Mouse (Mus musculus) C2C12 (cell line): ENCODE data around the gene Grm7. TPM values are rescaled to one million over a fixed set of nuclear protein-coding genes. Genes with fewer than 3 reads are reported as not detected.

Source experiments
- H3K27me3 ChIP-seq: one replicate; pipeline ENCODE4 v1.6.1; 2011; ENCODE audit not compliant: control insufficient read depth, insufficient read depth, insufficient read length
- H3K36me3 ChIP-seq: one replicate; pipeline ENCODE4 v1.6.1; 2011; ENCODE audit not compliant: control insufficient read depth, insufficient read depth
- H3K4me3 ChIP-seq: one replicate; pipeline ENCODE4 v1.5.1; 2011; ENCODE audit warnings: mild to moderate bottlenecking, control low read depth; ENCODE audit not compliant: poor library complexity, insufficient read depth, severe bottlenecking
- H3K79me2 ChIP-seq: one replicate; pipeline ENCODE4 v1.6.1; 2011; ENCODE audit not compliant: control insufficient read depth, insufficient read depth
- H3K79me3 ChIP-seq: one replicate; pipeline ENCODE4 v1.6.1; 2011; ENCODE audit warnings: low read depth, control low read depth
- H3ac ChIP-seq: one replicate; pipeline ENCODE3; 2011; ENCODE audit warnings: low read depth; ENCODE audit not compliant: control insufficient read depth, insufficient read length
- CEBPB ChIP-seq: IDR thresholded peaks from one replicate; pipeline ENCODE4 v1.6.1; 2011; ENCODE audit warnings: low read depth, mild to moderate bottlenecking, control low read depth, moderate library complexity
- CTCF ChIP-seq: IDR thresholded peaks from one replicate; pipeline ENCODE4 v1.5.1; 2011; ENCODE audit not compliant: control insufficient read depth, insufficient read depth, insufficient read length
- FOSL1 ChIP-seq: IDR thresholded peaks from one replicate; pipeline ENCODE4 v1.8.0; 2011; ENCODE audit warnings: mild to moderate bottlenecking, low read length; ENCODE audit not compliant: poor library complexity, insufficient read depth, severe bottlenecking
- MAX ChIP-seq: IDR thresholded peaks from one replicate; pipeline ENCODE4 v1.6.1; 2011; ENCODE audit warnings: mild to moderate bottlenecking, control low read depth
- MYOD1 ChIP-seq: IDR thresholded peaks from one replicate; pipeline ENCODE4 v1.6.1; 2011; ENCODE audit warnings: low read depth; ENCODE audit not compliant: control insufficient read depth, insufficient read length
- MYOG ChIP-seq: IDR thresholded peaks from one replicate; pipeline ENCODE4 v1.6.1; 2011; ENCODE audit not compliant: control insufficient read depth, insufficient read length; ENCODE audit errors: extremely low read depth
- USF1 ChIP-seq: IDR thresholded peaks from one replicate; pipeline ENCODE4 v1.6.1; 2011; ENCODE audit warnings: low read depth, mild to moderate bottlenecking, control low read depth, moderate library complexity
- polyA plus RNA-seq: library from polyadenylated mRNA; unstranded; fragments of >200 nt; fragmentation: generic; extraction: Trizol; gene quantifications from one replicate; pipeline ENCODE4 v1.2.1, GENCODE M21; 2012; ENCODE audit warnings: missing spikeins

The Grm7 gene
- polyA plus RNA-seq, 1 experiment, result 0.78 TPM

DNA sequence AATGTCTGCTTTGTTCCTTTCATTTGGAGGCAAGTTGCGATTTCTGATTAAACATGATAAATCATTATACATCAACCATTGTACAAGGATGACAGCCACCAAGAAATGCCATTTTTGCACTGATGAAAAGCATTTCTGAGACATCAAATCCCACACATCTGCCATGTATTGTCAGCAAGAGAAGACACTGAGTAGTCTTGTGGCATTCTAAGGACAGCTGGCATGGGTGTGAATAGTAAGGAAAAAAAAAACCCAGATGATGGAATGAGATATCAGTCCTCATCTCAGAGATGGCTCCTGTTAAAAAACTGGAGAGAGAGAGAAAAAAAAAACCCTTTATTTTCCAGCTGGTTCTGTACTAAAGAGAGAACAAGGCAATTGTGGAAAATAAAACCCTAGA is 875.8 kb downstream of the Grm7 start:
- H3ac ChIP-seq, result no peak overlapping the region
- TF ChIP-seq FOSL1, result no peak
- TF ChIP-seq CTCF, result no peak
- no peak for TF ChIP-seq MYOD1
- no peak for TF ChIP-seq MYOG

DNA sequence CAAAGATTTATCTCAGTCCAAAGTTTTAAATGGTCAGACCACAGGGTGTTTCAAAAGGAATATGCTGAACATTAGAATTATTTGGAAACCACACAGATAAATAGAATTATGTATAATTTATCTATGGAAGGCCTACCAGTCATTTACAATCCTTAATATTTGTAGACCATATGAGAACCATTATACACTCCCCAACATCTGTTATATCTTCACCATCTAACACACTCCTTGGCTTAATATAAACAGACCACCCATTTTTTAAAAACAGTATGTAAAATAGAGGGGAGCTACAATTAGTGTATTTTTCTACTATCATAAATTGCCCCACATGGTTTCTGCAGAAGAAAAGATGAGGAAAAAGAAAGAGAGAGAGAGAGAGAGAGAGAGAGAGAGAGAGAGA is 876.7 kb downstream of the Grm7 start:
- Histone ChIP-seq H3K4me3 (no peak overlapping the region), H3K79me3 (no peaks in the 10 kb centered on the region), H3ac (no peak overlapping the region), H3K36me3 (no peaks in the 10 kb centered on the region), H3K79me2 (no peaks in the 10 kb centered on the region), H3K27me3 (no peaks in the 10 kb centered on the region)
- TF ChIP-seq USF1 (no peak), MYOD1 (no peak)

More for the DNA sequence above, 875.8 kb downstream of the Grm7 start:
- Histone ChIP-seq H3K79me2 (no peaks in the 10 kb centered on the region), H3K79me3 (no peaks in the 10 kb centered on the region), H3K4me3 (no peak overlapping the region), H3K27me3 (no peaks in the 10 kb centered on the region), H3K36me3 (no peaks in the 10 kb centered on the region)

- Histone ChIP-seq H3K79me2 (no peaks in the 10 kb centered on the region), H3K27me3 (no peaks in the 10 kb centered on the region), H3ac (no peak overlapping the region), H3K79me3 (no peaks in the 10 kb centered on the region), H3K36me3 (no peaks in the 10 kb centered on the region), H3K4me3 (no peak overlapping the region)
- no peak for TF ChIP-seq CEBPB
- no peak for TF ChIP-seq MYOG
- no peak for TF ChIP-seq MYOD1
- no peak for TF ChIP-seq CTCF
- no peak for TF ChIP-seq FOSL1
- no peak for TF ChIP-seq USF1
- TF ChIP-seq MAX, result no peak
Measured at GRCm38 (mm10) chr6:111529985-111530384, 884.6 kb downstream of the Grm7 start.

DNA sequence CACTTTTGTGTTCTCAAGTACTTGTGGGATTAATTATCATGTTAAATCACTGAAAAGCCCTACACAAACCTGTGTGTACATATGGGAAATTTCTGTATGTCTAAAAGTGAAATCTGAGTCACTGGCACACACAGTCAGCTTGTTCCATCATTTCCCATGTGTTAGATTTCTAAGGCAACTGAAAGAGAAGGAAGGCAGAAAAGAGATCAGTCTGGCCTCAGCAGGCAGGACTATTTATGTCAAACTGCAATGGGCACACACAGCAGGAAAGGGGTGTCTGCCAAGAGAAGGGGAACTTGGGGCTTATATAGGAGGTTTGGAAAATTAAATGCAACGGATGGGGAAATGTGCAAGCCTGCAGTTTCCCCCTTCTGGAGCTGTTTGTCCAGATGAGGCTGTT is 913.2 kb downstream of the Grm7 start:
- Histone ChIP-seq H3K4me3 (no peak overlapping the region), H3K36me3 (no peaks in the 10 kb centered on the region), H3ac (no peak overlapping the region), H3K79me2 (no peaks in the 10 kb centered on the region), H3K27me3 (no peaks in the 10 kb centered on the region), H3K79me3 (no peaks in the 10 kb centered on the region)
- no peak for TF ChIP-seq MYOG
- no peak for TF ChIP-seq MYOD1
- no peak for TF ChIP-seq USF1

DNA sequence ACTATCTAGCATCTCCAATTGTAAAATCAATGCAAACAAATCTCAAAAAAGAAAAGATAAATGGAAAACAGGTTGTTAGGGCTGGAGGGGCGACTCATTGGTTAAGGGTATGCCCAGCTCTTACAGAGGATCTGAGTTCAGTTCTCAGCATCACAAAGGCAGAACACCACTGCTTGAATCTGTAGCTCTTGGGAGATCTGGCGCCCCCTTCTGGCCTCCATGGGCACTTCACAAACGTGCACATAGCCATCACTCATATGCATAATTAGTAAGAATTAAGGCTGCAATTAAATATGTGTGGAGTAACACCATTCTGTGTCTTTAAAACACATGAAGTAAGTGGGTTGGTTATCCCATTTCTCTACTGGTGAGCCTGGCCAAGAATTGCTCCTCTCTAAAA is 914.1 kb downstream of the Grm7 start:
- no peak overlapping the region for H3ac ChIP-seq
- no peaks in the 10 kb centered on the region for H3K27me3 ChIP-seq
- H3K36me3 ChIP-seq, result no peaks in the 10 kb centered on the region
- no peaks in the 10 kb centered on the region for H3K79me3 ChIP-seq
- H3K79me2 ChIP-seq, result no peaks in the 10 kb centered on the region
- TF ChIP-seq CTCF (no peak), MYOD1 (no peak), MAX (no peak), FOSL1 (no peak), MYOG (no peak), USF1 (no peak), CEBPB (no peak)
- H3K4me3 ChIP-seq, result no peak overlapping the region

- Histone ChIP-seq H3K79me2 (no peaks in the 10 kb centered on the region), H3K4me3 (no peak overlapping the region), H3K36me3 (no peaks in the 10 kb centered on the region), H3K79me3 (no peaks in the 10 kb centered on the region), H3K27me3 (no peaks in the 10 kb centered on the region), H3ac (no peak overlapping the region)
- no peak for TF ChIP-seq MYOD1
- no peak for TF ChIP-seq MYOG
- no peak for TF ChIP-seq MAX
- TF ChIP-seq CEBPB, result no peak
- TF ChIP-seq CTCF, result no peak
- no peak for TF ChIP-seq USF1
- TF ChIP-seq FOSL1, result no peak
Measured at GRCm38 (mm10) chr6:111561347-111561746, 916.0 kb downstream of the Grm7 start.
